Mouse (Mus musculus) forebrain, postnatal 0 days (tissue): ENCODE data around the gene Wdr83. TPM values are rescaled to one million over a fixed set of nuclear protein-coding genes. Genes with fewer than 3 reads are reported as not detected.

ENCODE experiments used
- ATAC-seq: fragments of 200-750 bp; cut with Nextera tagmentation; 2 replicates; pipeline ENCODE4 v1.8.0; 2017; ENCODE audit warnings: mild to moderate bottlenecking, moderate library complexity
- DNase-seq: peaks from one replicate; pipeline ENCODE4 v3.0.0-alpha.2; 2015
- H3K27ac ChIP-seq: fragments of 300-500 bp; sonication (generic); 2 replicates; pipeline ENCODE4 v1.5.1; 2014; ENCODE audit warnings: low read depth, mild to moderate bottlenecking, antibody characterized with exemption, low read length, moderate library complexity, mixed read lengths
- H3K27me3 ChIP-seq: fragments of 300-500 bp; sonication (generic); 2 replicates; pipeline ENCODE4 v1.6.1; 2014; ENCODE audit warnings: mild to moderate bottlenecking, low read length, mixed read lengths; ENCODE audit not compliant: insufficient read depth
- H3K36me3 ChIP-seq: fragments of 300-500 bp; sonication (generic); 2 replicates; pipeline ENCODE4 v1.6.1; 2014; ENCODE audit warnings: mild to moderate bottlenecking, moderate library complexity; ENCODE audit not compliant: insufficient read depth
- H3K4me1 ChIP-seq: fragments of 300-500 bp; sonication (generic); 2 replicates; pipeline ENCODE4 v1.6.1; 2014; ENCODE audit warnings: antibody characterized with exemption; ENCODE audit not compliant: insufficient read depth
- H3K4me2 ChIP-seq: fragments of 300-500 bp; sonication (generic); 2 replicates; pipeline ENCODE4 v1.6.1; 2014; ENCODE audit warnings: low read depth, mild to moderate bottlenecking, moderate library complexity
- H3K4me3 ChIP-seq: fragments of 300-500 bp; sonication (generic); 2 replicates; pipeline ENCODE4 v1.5.1; 2014; ENCODE audit warnings: low read depth, low read length, mixed read lengths
- H3K9ac ChIP-seq: fragments of 300-500 bp; sonication (generic); 2 replicates; pipeline ENCODE4 v1.6.1; 2014; ENCODE audit warnings: mild to moderate bottlenecking
- H3K9me3 ChIP-seq: fragments of 300-500 bp; sonication (generic); 2 replicates; pipeline ENCODE4 v1.6.1; 2016; ENCODE audit warnings: low read length
- CTCF ChIP-seq: sonication (generic); IDR thresholded peaks from 2 replicates; pipeline ENCODE4 v1.5.1; 2016; ENCODE audit warnings: antibody characterized with exemption, control low read depth, low read depth
- WGBS: fragments of 180-500 bp; shearing (Covaris S2); extraction: QIAGEN DNeasy Blood & Tissue Kit; methylation state at CpG from one replicate; pipeline ENCODE4 v1.1.7; 2014; 5-methylcytosine and 5-hydroxymethylcytosine counted together
- polyA plus RNA-seq: library from polyadenylated mRNA; unstranded; fragments of >200 nt; fragmentation: Nextera tagmentation; extraction: Ambion mirVana; gene quantifications from 2 replicates; pipeline ENCODE4 v1.2.1, GENCODE M21; 2015
- total RNA-seq: library from RNA; depleted of rRNA; stranded (reverse); fragments of >200 nt; gene quantifications from 2 replicates; pipeline ENCODE4 v1.2.3, GENCODE M21; 2014

Wdr83 gene
- total and polyA plus RNA-seq, 2 experiments from 2014 or later: 22.1 to 37.2 TPM

DNA sequence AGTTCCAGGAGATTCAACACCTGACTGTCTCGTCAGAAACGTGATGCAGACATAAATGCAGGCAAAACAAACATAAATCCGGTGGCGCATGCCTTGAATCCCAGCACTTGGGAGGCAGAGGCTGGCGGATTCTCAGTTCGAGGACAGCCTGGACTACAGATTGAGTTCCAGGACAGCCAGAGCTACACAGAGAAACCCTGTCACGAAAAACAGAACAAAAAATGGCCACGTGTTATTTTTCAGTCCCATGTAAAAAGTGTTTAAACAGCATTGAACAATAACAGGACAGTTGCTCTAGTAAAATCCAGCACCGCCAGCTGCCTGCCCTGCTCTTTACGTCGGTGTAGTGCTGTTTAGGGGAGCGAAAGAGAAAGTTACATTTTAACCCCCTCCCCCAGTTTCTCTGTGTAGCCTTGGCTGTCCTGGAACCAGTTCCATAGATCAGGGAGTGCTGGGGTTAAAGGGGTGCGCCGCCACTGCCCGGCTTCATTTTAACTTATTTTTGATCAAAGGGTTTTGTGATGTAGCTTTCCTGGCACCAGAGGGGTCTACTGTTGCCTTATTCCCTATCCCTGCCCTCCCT lies 45.3 kb downstream of the Wdr83 start:
- 0 out of 2 replicates have a peak, but pooled peaks have one; percentile 0 for ATAC-seq
- TF ChIP-seq CTCF: no peak
- H3K36me3 ChIP-seq: peaks cover 26% of the 10 kb centered on the region

GRCm38 (mm10) chr8:85035165-85035727 lies 45.9 kb downstream of the Wdr83 start:
- Histone ChIP-seq H3K4me1 (0 out of 2 replicates have a peak, but pooled peaks cover 18% of the 10 kb centered on the region), H3K36me3 (peaks cover 22% of the 10 kb centered on the region), H3K27ac (no peak overlapping the region), H3K27me3 (no peaks in the 10 kb centered on the region), H3K9ac (peak overlapping the region; percentile 55; the same call in 1 of the 2 replicates), H3K4me3 (peak overlapping the region; percentile 64), H3K9me3 (no peaks in the 10 kb centered on the region), H3K4me2 (peak overlapping the region; percentile 97)
- ATAC-seq (no peak), DNase-seq (peak; percentile 30)
- TF ChIP-seq CTCF: no peak
- WGBS: 7% methylated on average over 12 of the region's 12 CpGs

More for the DNA sequence above, 45.3 kb downstream of the Wdr83 start:
- WGBS: 3% methylated on average over 15 of the region's 15 CpGs
- Histone ChIP-seq H3K9ac (peak overlapping the region; percentile 55), H3K4me3 (peak overlapping the region; percentile 64), H3K27me3 (no peaks in the 10 kb centered on the region), H3K4me2 (peak overlapping the region; percentile 97), H3K9me3 (no peaks in the 10 kb centered on the region), H3K4me1 (0 out of 2 replicates have a peak, but pooled peaks cover 18% of the 10 kb centered on the region), H3K27ac (peak overlapping the region; percentile 81)
- no peak for DNase-seq

DNA sequence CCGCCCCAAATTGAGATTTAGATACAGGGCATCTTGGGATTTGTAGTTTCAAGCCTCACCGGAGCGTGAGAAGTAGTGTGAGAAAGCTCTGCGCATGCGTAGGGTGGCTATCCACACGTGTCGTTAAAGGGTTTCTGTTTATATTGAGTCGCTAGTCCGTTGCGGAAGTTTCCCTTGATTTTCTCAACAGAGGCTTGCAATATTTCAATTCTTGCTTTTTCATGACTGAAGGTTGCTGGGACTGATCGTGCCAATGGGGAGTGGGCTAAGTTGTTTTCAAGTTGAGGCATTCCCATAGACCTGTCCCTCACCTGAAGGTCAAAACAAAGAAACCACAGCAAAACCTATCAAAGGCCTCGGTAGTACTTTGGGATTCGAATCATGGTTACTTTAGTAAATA lies 46.3 kb downstream of the Wdr83 start:
- DNase-seq (peak; percentile 89), ATAC-seq (no peak)
- Histone ChIP-seq H3K27me3 (no peaks in the 10 kb centered on the region), H3K9me3 (no peaks in the 10 kb centered on the region), H3K27ac (no peak overlapping the region), H3K4me2 (peak overlapping the region; percentile 97), H3K4me1 (0 out of 2 replicates have a peak, but pooled peaks cover 18% of the 10 kb centered on the region), H3K36me3 (peaks cover 26% of the 10 kb centered on the region), H3K9ac (peak overlapping the region; percentile 55; the same call in 1 of the 2 replicates), H3K4me3 (peak overlapping the region; percentile 64)
- WGBS: 4% methylated on average over 13 of the region's 13 CpGs
- no peak for TF ChIP-seq CTCF

- DNase-seq: no peak
- Histone ChIP-seq H3K9ac (no peak overlapping the region), H3K4me2 (no peak overlapping the region), H3K27me3 (no peaks in the 10 kb centered on the region), H3K27ac (no peak overlapping the region), H3K9me3 (no peaks in the 10 kb centered on the region), H3K4me1 (0 out of 2 replicates have a peak, but pooled peaks cover 18% of the 10 kb centered on the region), H3K4me3 (no peak overlapping the region), H3K36me3 (peaks cover 29% of the 10 kb centered on the region)
- WGBS: 62% methylated on average over 1 of the region's 1 CpGs
- ATAC-seq: no peak
- no peak for TF ChIP-seq CTCF
Observed at GRCm38 (mm10) chr8:85033867-85034266, 47.2 kb downstream of the Wdr83 start.

GRCm38 (mm10) chr8:85032622-85033311 lies 48.3 kb downstream of the Wdr83 start:
- TF ChIP-seq CTCF: no peak
- 87% methylated on average over 4 of the region's 4 CpGs for WGBS
- no peak for ATAC-seq

GRCm38 (mm10) chr8:85029271-85029670 lies 51.8 kb downstream of the Wdr83 start:
- H3K4me2 ChIP-seq: peak overlapping the region; percentile 81; the same call in 1 of the 2 replicates
- no peak for ATAC-seq
- H3K36me3 ChIP-seq: peaks cover 29% of the 10 kb centered on the region
- H3K27me3 ChIP-seq: no peaks in the 10 kb centered on the region
- WGBS: 96% methylated on average over 14 of the region's 14 CpGs
- H3K4me3 ChIP-seq: no peak overlapping the region
- peaks cover 27% of the 10 kb centered on the region for H3K4me1 ChIP-seq
- H3K9ac ChIP-seq: peak overlapping the region; percentile 0; the same call in 1 of the 2 replicates
- H3K9me3 ChIP-seq: no peaks in the 10 kb centered on the region
- TF ChIP-seq CTCF: no peak
- H3K27ac ChIP-seq: no peak overlapping the region
- DNase-seq: no peak

More at GRCm38 (mm10) chr8:85032622-85033311, 48.3 kb downstream of the Wdr83 start:
- Histone ChIP-seq H3K9ac (no peak overlapping the region), H3K9me3 (no peaks in the 10 kb centered on the region), H3K4me2 (no peak overlapping the region), H3K4me3 (no peak overlapping the region), H3K4me1 (peaks cover 24% of the 10 kb centered on the region), H3K36me3 (peaks cover 29% of the 10 kb centered on the region), H3K27me3 (no peaks in the 10 kb centered on the region), H3K27ac (no peak overlapping the region)
- DNase-seq: no peak
